Mouse (Mus musculus): ENCODE measurements around the gene Pcyt2.

The Pcyt2 gene

GRCm38 (mm10) chr11:120632559-120633519 is 15.1 kb upstream of the Pcyt2 start:
- peak; percentile 61 for DNase-seq (ENCODE audit: low read depth)

- peak; percentile 41 for DNase-seq (ENCODE audit: low read depth)
Observed at GRCm38 (mm10) chr11:120631726-120632448, 14.2 kb upstream of the Pcyt2 start.

GRCm38 (mm10) chr11:120630881-120631725 is 13.4 kb upstream of the Pcyt2 start:
- DNase-seq (ENCODE audit: low read depth), result peak; percentile 67

GRCm38 (mm10) chr11:120630401-120630871 is 12.7 kb upstream of the Pcyt2 start:
- DNase-seq (ENCODE audit: low read depth), result no peak

- no peak for DNase-seq (ENCODE audit: low read depth)
Observed at GRCm38 (mm10) chr11:120629911-120630310, 12.2 kb upstream of the Pcyt2 start.

GRCm38 (mm10) chr11:120629341-120629730 is 11.6 kb upstream of the Pcyt2 start:
- DNase-seq (ENCODE audit: low read depth), result peak; percentile 75

- no peak for DNase-seq (ENCODE audit: low read depth)
Observed at GRCm38 (mm10) chr11:120628601-120629340, 11.0 kb upstream of the Pcyt2 start.

GRCm38 (mm10) chr11:120627468-120628300 is 9.9 kb upstream of the Pcyt2 start:
- DNase-seq (ENCODE audit: low read depth), result peak; percentile 85

- no peak for DNase-seq (ENCODE audit: low read depth)
Observed at GRCm38 (mm10) chr11:120626785-120627467, 9.2 kb upstream of the Pcyt2 start.

GRCm38 (mm10) chr11:120625152-120625775 is 7.5 kb upstream of the Pcyt2 start, which contains the start of gene Sirt7:
Gene Sirt7 (minus strand): TSS chr11:120625240.
- DNase-seq (ENCODE audit: low read depth), result no peak

- peak; percentile 86 for DNase-seq (ENCODE audit: low read depth)
Observed at GRCm38 (mm10) chr11:120624680-120625111, 7.0 kb upstream of the Pcyt2 start.

GRCm38 (mm10) chr11:120623961-120624679 is 6.4 kb upstream of the Pcyt2 start:
- DNase-seq (ENCODE audit: low read depth), result peak; percentile 86

GRCm38 (mm10) chr11:120622805-120623204 is 5.1 kb upstream of the Pcyt2 start:
- DNase-seq (ENCODE audit: low read depth), result no peak

- DNase-seq (ENCODE audit: low read depth), result no peak
Observed at GRCm38 (mm10) chr11:120620195-120620594, 2.5 kb upstream of the Pcyt2 start.

- no peak for DNase-seq (ENCODE audit: low read depth)
Observed at GRCm38 (mm10) chr11:120618619-120619535, 1.1 kb upstream of the Pcyt2 start.

- peak; percentile 32 for DNase-seq (ENCODE audit: low read depth)
Observed at GRCm38 (mm10) chr11:120616617-120617294, 980 bp downstream of the Pcyt2 start.
